Mouse (Mus musculus) forebrain, embryonic 11.5 days (tissue): Measurements from ENCODE around the gene Fam196b. TPM values are rescaled to one million over a fixed set of nuclear protein-coding genes. Genes with fewer than 3 reads are reported as not detected.

Experiments used
- polyA plus RNA-seq: library from polyadenylated mRNA; unstranded; fragments of >200 nt; fragmentation: Nextera tagmentation; extraction: Ambion mirVana; gene quantifications from 2 replicates; pipeline ENCODE4 v1.2.1, GENCODE M21; 2014

Gene Fam196b
- polyA plus RNA-seq, 1 experiment from 2014 or later = 0.94 TPM

Other genes with a start within 250 kb of the Fam196b start
- gene 4930469K13Rik, start 216.3 kb upstream of the Fam196b start, polyA plus RNA-seq = not detected in 2 replicates
- gene Foxi1, start 106.7 kb upstream of the Fam196b start, polyA plus RNA-seq = not detected in 2 replicates